Mouse (Mus musculus): ENCODE results near the gene Camsap3. TPM values are rescaled to one million over a fixed set of nuclear protein-coding genes. Genes with fewer than 3 reads are reported as not detected.

Gene Camsap3
- total and polyA plus RNA-seq, 2 experiments from 2014 or later: 46.2 to 149 TPM

- no peaks in the 10 kb centered on the region for H3K9me3 ChIP-seq (ENCODE audit: low read length)
- no peak for ATAC-seq (ENCODE audit: low FRiP score)
- TF ChIP-seq CTCF (IDR thresholded peaks at IDR 0.05): no peak
These were observed 59.9 kb downstream of the Camsap3 start for GRCm38 (mm10) chr8:3646824-3647531.

GRCm38 (mm10) chr8:3647561-3647960, 60.5 kb downstream of the Camsap3 start:
- H3K9ac ChIP-seq (replicated peaks; ENCODE audit: low read length, poor library complexity, severe bottlenecking): no peak overlapping the region
- H3K4me3 ChIP-seq (ENCODE audit: low read depth, low read length): no peak overlapping the region
- ATAC-seq (ENCODE audit: low FRiP score) (no peak), DNase-seq (ENCODE audit: low spot score) (no peak)
- WGBS: 82% methylated on average over 4 of the region's 4 CpGs
- no peaks in the 10 kb centered on the region for H3K9me3 ChIP-seq (ENCODE audit: low read length)
- H3K27me3 ChIP-seq (ENCODE audit: insufficient read depth, low read length): no peaks in the 10 kb centered on the region
- no peak overlapping the region for H3K4me2 ChIP-seq (ENCODE audit: low read depth, low read length, poor library complexity, severe bottlenecking)
- no peak overlapping the region for H3K27ac ChIP-seq (ENCODE audit: low read depth, low read length)
- no peaks in the 10 kb centered on the region for H3K4me1 ChIP-seq (ENCODE audit: insufficient read depth, low read length)
- TF ChIP-seq CTCF (IDR thresholded peaks at IDR 0.05): no peak
- H3K36me3 ChIP-seq (ENCODE audit: insufficient read depth, low read length): no peaks in the 10 kb centered on the region

More at GRCm38 (mm10) chr8:3646824-3647531, 59.9 kb downstream of the Camsap3 start:
- DNase-seq (ENCODE audit: low spot score): no peak
- WGBS: 87% methylated on average over 6 of the region's 6 CpGs
- H3K4me1 ChIP-seq (ENCODE audit: insufficient read depth, low read length): no peaks in the 10 kb centered on the region
- H3K27me3 ChIP-seq (ENCODE audit: insufficient read depth, low read length): no peaks in the 10 kb centered on the region
- H3K9ac ChIP-seq (replicated peaks; ENCODE audit: low read length, poor library complexity, severe bottlenecking): no peak overlapping the region
- H3K4me2 ChIP-seq (ENCODE audit: low read depth, low read length, poor library complexity, severe bottlenecking): no peak overlapping the region
- H3K36me3 ChIP-seq (ENCODE audit: insufficient read depth, low read length): no peaks in the 10 kb centered on the region
- H3K27ac ChIP-seq (ENCODE audit: low read depth, low read length): no peak overlapping the region
- H3K4me3 ChIP-seq (ENCODE audit: low read depth, low read length): no peak overlapping the region

GRCm38 (mm10) chr8:3648268-3648667, 61.2 kb downstream of the Camsap3 start:
- Histone ChIP-seq H3K9me3 (ENCODE audit: low read length) (no peaks in the 10 kb centered on the region), H3K27ac (ENCODE audit: low read depth, low read length) (no peak overlapping the region), H3K4me2 (ENCODE audit: low read depth, low read length, poor library complexity, severe bottlenecking) (no peak overlapping the region), H3K4me3 (ENCODE audit: low read depth, low read length) (no peak overlapping the region), H3K27me3 (ENCODE audit: insufficient read depth, low read length) (no peaks in the 10 kb centered on the region), H3K4me1 (ENCODE audit: insufficient read depth, low read length) (no peaks in the 10 kb centered on the region), H3K9ac (replicated peaks; ENCODE audit: low read length, poor library complexity, severe bottlenecking) (no peak overlapping the region), H3K36me3 (ENCODE audit: insufficient read depth, low read length) (no peaks in the 10 kb centered on the region)
- no peak for TF ChIP-seq CTCF (IDR thresholded peaks at IDR 0.05)
- DNase-seq (ENCODE audit: low spot score) (no peak), ATAC-seq (ENCODE audit: low FRiP score) (no peak)
- WGBS: 69% methylated on average over 2 of the region's 2 CpGs

- Histone ChIP-seq H3K4me2 (ENCODE audit: low read depth, low read length, poor library complexity, severe bottlenecking) (no peak overlapping the region), H3K9me3 (ENCODE audit: low read length) (no peaks in the 10 kb centered on the region), H3K27me3 (ENCODE audit: insufficient read depth, low read length) (no peaks in the 10 kb centered on the region), H3K4me3 (ENCODE audit: low read depth, low read length) (no peak overlapping the region), H3K9ac (replicated peaks; ENCODE audit: low read length, poor library complexity, severe bottlenecking) (no peak overlapping the region), H3K4me1 (ENCODE audit: insufficient read depth, low read length) (no peaks in the 10 kb centered on the region), H3K36me3 (ENCODE audit: insufficient read depth, low read length) (no peaks in the 10 kb centered on the region), H3K27ac (ENCODE audit: low read depth, low read length) (no peak overlapping the region)
- 32% methylated on average over 1 of the region's 1 CpGs for WGBS
- TF ChIP-seq CTCF (IDR thresholded peaks at IDR 0.05): no peak
- ATAC-seq (ENCODE audit: low FRiP score): no peak
- no peak for DNase-seq (ENCODE audit: low spot score)
These were observed 61.9 kb downstream of the Camsap3 start for GRCm38 (mm10) chr8:3648990-3649389.

GRCm38 (mm10) chr8:3652845-3653244, 65.8 kb downstream of the Camsap3 start:
- no peak for DNase-seq (ENCODE audit: low spot score)
- Histone ChIP-seq H3K27ac (ENCODE audit: low read depth, low read length) (no peak overlapping the region), H3K27me3 (ENCODE audit: insufficient read depth, low read length) (no peaks in the 10 kb centered on the region), H3K36me3 (ENCODE audit: insufficient read depth, low read length) (no peaks in the 10 kb centered on the region), H3K4me2 (ENCODE audit: low read depth, low read length, poor library complexity, severe bottlenecking) (no peak overlapping the region), H3K9me3 (ENCODE audit: low read length) (no peaks in the 10 kb centered on the region), H3K9ac (replicated peaks; ENCODE audit: low read length, poor library complexity, severe bottlenecking) (no peak overlapping the region), H3K4me1 (ENCODE audit: insufficient read depth, low read length) (no peaks in the 10 kb centered on the region), H3K4me3 (ENCODE audit: low read depth, low read length) (no peak overlapping the region)
- TF ChIP-seq CTCF (IDR thresholded peaks at IDR 0.05): no peak
- 66% methylated on average over 3 of the region's 3 CpGs for WGBS
- no peak for ATAC-seq (ENCODE audit: low FRiP score)

- no peak for TF ChIP-seq CTCF (IDR thresholded peaks at IDR 0.05)
- 73% methylated on average over 11 of the region's 11 CpGs for WGBS
- DNase-seq (ENCODE audit: low spot score): no peak
- ATAC-seq (ENCODE audit: low FRiP score): no peak
- Histone ChIP-seq H3K27ac (ENCODE audit: low read depth, low read length) (no peak overlapping the region), H3K4me3 (ENCODE audit: low read depth, low read length) (no peak overlapping the region), H3K9ac (replicated peaks; ENCODE audit: low read length, poor library complexity, severe bottlenecking) (no peak overlapping the region), H3K4me2 (ENCODE audit: low read depth, low read length, poor library complexity, severe bottlenecking) (no peak overlapping the region), H3K9me3 (ENCODE audit: low read length) (no peaks in the 10 kb centered on the region), H3K27me3 (ENCODE audit: insufficient read depth, low read length) (no peaks in the 10 kb centered on the region), H3K4me1 (ENCODE audit: insufficient read depth, low read length) (no peaks in the 10 kb centered on the region), H3K36me3 (ENCODE audit: insufficient read depth, low read length) (no peaks in the 10 kb centered on the region)
These were observed 67.8 kb downstream of the Camsap3 start for GRCm38 (mm10) chr8:3654726-3655508.

Measured in midbrain, postnatal 0 days (tissue).